Mouse (Mus musculus) small intestine, adult 2 months (tissue): Measurements from ENCODE around the gene 3110009E18Rik. TPM values are rescaled to one million over a fixed set of nuclear protein-coding genes. Genes with fewer than 3 reads are reported as not detected.
A peak's percentile ranks its signal among the peaks of the same experiment; 100 is the strongest.

Source experiments
- H3K27ac ChIP-seq: fragments of 200-500 bp; 2 replicates; pipeline ENCODE4 v1.5.1; 2012; ENCODE audit warnings: low read depth, low read length, control low read depth, inconsistent platforms; ENCODE audit not compliant: insufficient read depth
- H3K27me3 ChIP-seq: fragments of 200-500 bp; 2 replicates; pipeline ENCODE4 v1.6.1; 2012; ENCODE audit warnings: mild to moderate bottlenecking, moderate library complexity, low read length, inconsistent platforms; ENCODE audit not compliant: control insufficient read depth, insufficient read depth
- H3K36me3 ChIP-seq: fragments of 200-500 bp; 2 replicates; pipeline ENCODE4 v1.6.1; 2012; ENCODE audit warnings: mild to moderate bottlenecking, low read length, control low read depth, inconsistent platforms; ENCODE audit not compliant: control insufficient read depth, insufficient read depth
- H3K4me1 ChIP-seq: fragments of 200-500 bp; 2 replicates; pipeline ENCODE4 v1.6.1; 2012; ENCODE audit warnings: low read length, inconsistent platforms, mixed read lengths; ENCODE audit not compliant: control insufficient read depth, insufficient read depth, insufficient read length
- H3K4me3 ChIP-seq: fragments of 200-500 bp; 2 replicates; pipeline ENCODE4 v1.5.1; 2012; ENCODE audit warnings: low read depth, mild to moderate bottlenecking, control low read depth, inconsistent platforms, low read length, moderate library complexity
- CTCF ChIP-seq: fragments of 200-500 bp; IDR thresholded peaks from 2 replicates; pipeline ENCODE4 v1.5.1; 2012; ENCODE audit warnings: low read depth, mild to moderate bottlenecking, control low read depth, inconsistent platforms, low read length, moderate library complexity, mixed read lengths; ENCODE audit not compliant: insufficient replicate concordance, insufficient read length; ENCODE audit errors: extremely low read depth
- POLR2A ChIP-seq: fragments of 200-500 bp; IDR thresholded peaks from 2 replicates; pipeline ENCODE4 v1.6.1; 2012; ENCODE audit warnings: low read depth, mild to moderate bottlenecking, control low read depth, inconsistent platforms, low read length, moderate library complexity
- WGBS: fragments of 180-500 bp; shearing (Covaris S2); methylation state at CpG from one replicate; pipeline ENCODE4 v1.1.7; 2018; 5-methylcytosine and 5-hydroxymethylcytosine counted together
- polyA plus RNA-seq: library from polyadenylated mRNA; depleted of rRNA; stranded (reverse); fragments of >200 nt; gene quantifications from 2 replicates; pipeline ENCODE4 v1.2.3, GENCODE M21; 2012

The 3110009E18Rik gene
- polyA plus RNA-seq, 1 experiment, result not detected

GRCm38 (mm10) chr1:120077746-120078410, 43.1 kb upstream of the 3110009E18Rik start:
- Histone ChIP-seq H3K4me3 (no peak overlapping the region), H3K27ac (no peak overlapping the region), H3K36me3 (no peaks in the 10 kb centered on the region), H3K27me3 (no peaks in the 10 kb centered on the region), H3K4me1 (peaks cover 33% of the 10 kb centered on the region)
- WGBS, result 51% methylated on average over 9 of the region's 9 CpGs
- TF ChIP-seq POLR2A (no peak), CTCF (no peak)

GRCm38 (mm10) chr1:120080632-120081031, 40.4 kb upstream of the 3110009E18Rik start:
- 86% methylated on average over 1 of the region's 1 CpGs for WGBS
- Histone ChIP-seq H3K36me3 (no peaks in the 10 kb centered on the region), H3K4me1 (peaks cover 37% of the 10 kb centered on the region), H3K27ac (no peak overlapping the region), H3K4me3 (no peak overlapping the region), H3K27me3 (no peaks in the 10 kb centered on the region)
- TF ChIP-seq POLR2A (no peak), CTCF (no peak)

- H3K27me3 ChIP-seq, result no peaks in the 10 kb centered on the region
- peak overlapping the region; percentile 95 for H3K27ac ChIP-seq
- TF ChIP-seq POLR2A (no peak), CTCF (no peak)
- no peaks in the 10 kb centered on the region for H3K36me3 ChIP-seq
- no peak overlapping the region for H3K4me3 ChIP-seq
- peaks cover 36% of the 10 kb centered on the region for H3K4me1 ChIP-seq
- 5% methylated on average over 7 of the region's 7 CpGs for whole genome bisulfite sequencing
These were observed 37.9 kb upstream of the 3110009E18Rik start for GRCm38 (mm10) chr1:120082957-120083585.

DNA sequence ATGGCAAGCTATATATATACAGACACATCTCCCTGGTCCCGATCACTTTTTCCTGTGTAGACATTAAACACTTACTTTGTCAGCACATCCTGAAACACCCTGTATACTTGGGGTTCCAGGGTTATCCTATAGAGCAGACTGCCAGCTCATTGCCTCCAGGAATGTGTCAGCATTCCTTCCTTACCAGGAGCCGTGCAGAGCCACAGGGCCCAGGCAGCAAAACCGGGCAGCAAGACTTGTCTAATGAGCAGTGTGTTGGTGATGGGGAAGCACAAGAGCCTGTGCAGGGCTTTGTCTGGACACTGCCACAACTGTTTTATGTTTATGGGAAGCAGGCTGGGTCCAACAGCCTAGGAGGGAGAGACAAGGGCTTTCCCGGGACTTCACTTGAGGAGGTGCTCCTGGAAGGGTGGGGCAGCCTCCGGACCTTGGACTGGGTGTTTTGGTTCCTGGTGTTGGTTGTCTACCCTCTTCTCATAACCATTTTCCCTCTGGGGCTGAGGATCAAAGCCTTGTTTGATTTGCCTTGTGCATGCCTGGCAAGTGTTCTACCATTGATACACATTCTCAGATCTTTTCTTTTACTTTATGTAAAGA, 37.0 kb upstream of the 3110009E18Rik start:
- WGBS, result 19% methylated on average over 5 of the region's 5 CpGs
- 0 out of 2 replicates have a peak overlapping the region, but pooled peaks have one; percentile 30 for H3K4me3 ChIP-seq
- H3K27me3 ChIP-seq, result no peaks in the 10 kb centered on the region
- H3K27ac ChIP-seq, result peak overlapping the region; percentile 95
- H3K4me1 ChIP-seq, result peaks cover 36% of the 10 kb centered on the region
- no peaks in the 10 kb centered on the region for H3K36me3 ChIP-seq
- TF ChIP-seq POLR2A (no peak; the same call in 1 of the 2 replicates), CTCF (no peak)

- no peak for TF ChIP-seq CTCF
- no peak for TF ChIP-seq POLR2A
- H3K27ac ChIP-seq, result 0 out of 2 replicates have a peak overlapping the region, but pooled peaks have one; percentile 6
- no peaks in the 10 kb centered on the region for H3K36me3 ChIP-seq
- peaks cover 36% of the 10 kb centered on the region for H3K4me1 ChIP-seq
- WGBS, result 39% methylated on average over 3 of the region's 3 CpGs
- H3K4me3 ChIP-seq, result no peak overlapping the region
- H3K27me3 ChIP-seq, result no peaks in the 10 kb centered on the region
These were observed 35.3 kb upstream of the 3110009E18Rik start for GRCm38 (mm10) chr1:120085696-120086095.

- no peak overlapping the region for H3K27ac ChIP-seq
- peaks cover 39% of the 10 kb centered on the region for H3K4me1 ChIP-seq
- 78% methylated on average over 13 of the region's 13 CpGs for WGBS
- H3K27me3 ChIP-seq, result no peaks in the 10 kb centered on the region
- H3K36me3 ChIP-seq, result no peaks in the 10 kb centered on the region
- no peak overlapping the region for H3K4me3 ChIP-seq
- TF ChIP-seq CTCF (no peak), POLR2A (no peak)
These were observed 34.3 kb upstream of the 3110009E18Rik start for GRCm38 (mm10) chr1:120086644-120087043.

DNA sequence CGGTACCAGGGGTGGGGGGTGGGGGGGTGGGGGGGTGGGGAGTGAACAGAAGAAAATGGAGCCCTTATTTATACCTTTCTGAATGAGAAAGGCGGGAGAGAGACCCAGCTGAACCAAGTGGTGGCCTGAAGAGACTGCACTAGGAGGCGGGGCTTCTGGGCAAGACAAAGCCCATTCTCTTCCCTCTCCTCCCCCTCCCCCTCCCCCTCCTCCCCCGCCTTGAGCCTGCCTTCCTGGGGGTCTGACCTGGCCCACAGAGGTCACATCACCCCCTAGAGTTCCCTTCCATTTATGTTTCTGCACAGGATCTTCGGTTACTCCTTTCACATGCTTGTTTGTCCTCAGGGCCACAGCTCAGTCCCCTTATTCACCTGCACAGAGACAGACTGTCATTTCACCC, 31.8 kb upstream of the 3110009E18Rik start:
- H3K4me1 ChIP-seq, result peaks cover 19% of the 10 kb centered on the region
- WGBS, result 51% methylated on average over 4 of the region's 5 CpGs
- no peaks in the 10 kb centered on the region for H3K27me3 ChIP-seq
- H3K4me3 ChIP-seq, result no peak overlapping the region
- no peaks in the 10 kb centered on the region for H3K36me3 ChIP-seq
- TF ChIP-seq CTCF, result no peak
- no peak for TF ChIP-seq POLR2A
- H3K27ac ChIP-seq, result no peak overlapping the region
